Mouse (Mus musculus) embryonic fibroblast, embryonic 13.5 days (primary cell): ENCODE results near the gene Ywhaq. TPM values are rescaled to one million over a fixed set of nuclear protein-coding genes. Genes with fewer than 3 reads are reported as not detected.

ENCODE experiments used
- H3K27ac ChIP-seq: 2 replicates; pipeline ENCODE4 v1.5.1; 2012; ENCODE audit warnings: low read length, control low read depth, inconsistent platforms; ENCODE audit not compliant: insufficient read depth
- H3K4me1 ChIP-seq: 2 replicates; pipeline ENCODE4 v1.6.1; 2011; ENCODE audit warnings: low read length; ENCODE audit not compliant: control insufficient read depth, insufficient read depth
- H3K4me3 ChIP-seq: 2 replicates; pipeline ENCODE4 v1.5.1; 2011; ENCODE audit warnings: mild to moderate bottlenecking, control low read depth, low read length; ENCODE audit not compliant: insufficient read depth
- CTCF ChIP-seq: IDR thresholded peaks from 2 replicates; pipeline ENCODE4 v1.5.1; 2011; ENCODE audit warnings: mild to moderate bottlenecking, control low read depth, low read length, moderate library complexity, borderline replicate concordance; ENCODE audit not compliant: insufficient read depth
- POLR2A ChIP-seq: IDR thresholded peaks from 2 replicates; pipeline ENCODE4 v1.6.1; 2011; ENCODE audit warnings: low read depth, mild to moderate bottlenecking, control low read depth, low read length, moderate library complexity
- polyA plus RNA-seq: library from polyadenylated mRNA; stranded (reverse); fragments of >200 nt; gene quantifications from 2 replicates; pipeline ENCODE4 v1.2.4, GENCODE M21; 2011; ENCODE audit warnings: low read depth; ENCODE audit not compliant: missing spikeins, insufficient read length

Gene Ywhaq
- polyA plus RNA-seq = 272 and 295 TPM in 2 replicates

DNA sequence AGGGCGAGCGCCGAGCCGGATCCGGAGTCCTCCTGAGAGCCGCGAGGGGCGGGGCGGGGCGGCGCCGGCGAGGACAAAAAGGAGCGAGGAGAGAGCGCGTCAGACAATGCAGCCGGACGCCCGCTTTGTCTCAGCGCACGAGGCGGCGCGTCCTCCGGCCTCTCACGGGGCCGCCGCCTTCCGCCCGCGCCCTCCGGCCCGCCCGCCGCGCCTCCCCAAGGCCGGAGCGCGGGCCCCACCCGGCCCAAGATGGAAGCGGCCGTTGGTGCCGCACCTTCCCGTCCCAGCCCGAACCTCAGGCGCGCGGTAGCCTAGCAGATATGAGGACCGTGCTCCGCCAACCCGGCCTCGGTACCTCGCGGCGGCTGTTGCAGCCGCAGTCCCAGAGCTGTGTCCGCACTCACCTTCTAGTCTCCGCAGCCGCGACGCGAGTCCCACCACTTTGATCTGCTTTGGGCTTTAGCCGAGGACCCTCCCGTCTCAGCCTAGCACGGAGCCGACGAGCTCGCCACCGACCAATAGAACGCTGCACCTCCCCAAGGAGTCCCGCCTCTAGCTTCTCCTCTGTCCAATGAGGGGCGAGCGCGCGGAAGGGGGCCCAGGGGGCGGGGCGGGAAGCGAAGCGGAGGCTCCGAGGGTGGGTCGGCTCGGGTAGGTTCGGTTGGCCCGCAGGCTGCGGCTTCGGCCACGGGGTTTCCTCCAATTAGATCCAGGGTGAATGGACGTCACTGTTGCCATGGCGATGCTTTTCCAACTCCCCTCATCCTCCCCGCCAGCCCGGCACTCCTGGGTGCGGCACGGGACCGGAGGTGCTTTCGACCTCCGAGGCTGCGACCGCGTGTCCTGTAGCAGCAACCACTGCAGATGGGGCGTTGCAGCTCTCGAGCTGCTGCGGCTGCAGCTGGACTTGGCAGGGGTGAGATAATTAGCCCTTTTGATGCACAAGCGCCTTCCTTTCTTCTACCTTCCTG lies at the start of gene Ywhaq:
Gene Ywhaq (minus strand): TSS at position 538 of the 971 bp plus-strand sequence.
- Histone ChIP-seq H3K4me1 (no peaks in the 10 kb centered on the region; the same call in 1 of the 2 replicates), H3K27ac (peak within 1 kb of the TSS; percentile 95), H3K4me3 (peak within 1 kb of the TSS; percentile 96)
- TF ChIP-seq CTCF (no peak), POLR2A (peak; percentile 97)

DNA sequence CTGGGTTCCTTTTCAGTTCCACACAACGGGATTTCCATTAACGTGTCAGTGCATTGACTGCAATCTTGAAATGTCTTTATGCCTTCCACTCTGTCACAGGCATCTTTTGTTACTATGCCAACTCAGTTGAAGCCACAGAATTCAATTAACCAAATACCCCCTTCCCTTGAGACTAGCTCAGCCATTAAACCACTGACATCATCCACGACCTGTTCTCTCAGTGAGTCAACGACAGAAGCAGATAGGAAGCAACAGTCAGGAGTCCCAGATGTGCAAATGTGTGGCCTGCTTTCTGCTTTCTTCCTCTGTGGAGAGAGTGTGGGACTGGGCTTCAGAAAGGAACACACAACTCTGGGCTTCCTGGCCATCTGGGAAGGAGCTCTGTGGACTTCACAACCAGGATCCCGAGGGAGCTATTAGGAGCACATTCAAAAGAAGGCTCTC lies 46.0 kb upstream of the Ywhaq start:
- TF ChIP-seq POLR2A = no peak
- no peak for TF ChIP-seq CTCF
- Histone ChIP-seq H3K27ac (no peak overlapping the region), H3K4me3 (no peak overlapping the region)

GRCm38 (mm10) chr12:21462658-21463057 lies 45.2 kb upstream of the Ywhaq start:
- H3K27ac ChIP-seq = no peak overlapping the region
- no peak for TF ChIP-seq POLR2A
- no peak for TF ChIP-seq CTCF
- no peak overlapping the region for H3K4me3 ChIP-seq
- peaks cover 4% of the 10 kb centered on the region; the same call in 1 of the 2 replicates for H3K4me1 ChIP-seq

More for the DNA sequence above, 46.0 kb upstream of the Ywhaq start:
- H3K4me1 ChIP-seq = peaks cover 4% of the 10 kb centered on the region; the same call in 1 of the 2 replicates

DNA sequence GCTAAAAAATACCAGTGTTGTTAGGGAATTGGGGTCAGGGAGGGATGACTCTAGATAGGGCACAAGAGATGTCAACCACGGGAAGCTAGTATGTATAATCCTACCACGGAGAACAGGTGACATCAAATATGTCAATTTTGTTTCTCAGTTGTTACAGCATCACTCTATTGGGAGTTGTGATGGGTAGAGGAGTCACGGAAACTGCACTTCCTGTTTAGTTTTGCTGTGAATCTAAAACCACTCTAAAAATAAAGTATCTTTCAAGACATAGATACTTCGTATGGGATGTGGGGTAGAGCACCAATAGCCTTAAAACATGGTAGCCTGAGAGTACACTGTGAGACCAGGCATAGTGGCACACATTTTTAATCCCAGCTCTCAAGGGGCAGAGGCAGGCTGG lies 42.2 kb upstream of the Ywhaq start:
- Histone ChIP-seq H3K4me3 (no peak overlapping the region), H3K27ac (no peak overlapping the region), H3K4me1 (peaks cover 4% of the 10 kb centered on the region; the same call in 1 of the 2 replicates)
- no peak for TF ChIP-seq CTCF
- no peak for TF ChIP-seq POLR2A

- H3K27ac ChIP-seq = no peak overlapping the region
- no peak for TF ChIP-seq CTCF
- TF ChIP-seq POLR2A = no peak
- no peaks in the 10 kb centered on the region for H3K4me1 ChIP-seq
- H3K4me3 ChIP-seq = no peak overlapping the region
These were observed 38.6 kb upstream of the Ywhaq start for GRCm38 (mm10) chr12:21456021-21456420.

- no peak overlapping the region for H3K27ac ChIP-seq
- no peaks in the 10 kb centered on the region for H3K4me1 ChIP-seq
- no peak for TF ChIP-seq CTCF
- no peak for TF ChIP-seq POLR2A
- H3K4me3 ChIP-seq = no peak overlapping the region
These were observed 34.3 kb upstream of the Ywhaq start for GRCm38 (mm10) chr12:21451752-21452151.

DNA sequence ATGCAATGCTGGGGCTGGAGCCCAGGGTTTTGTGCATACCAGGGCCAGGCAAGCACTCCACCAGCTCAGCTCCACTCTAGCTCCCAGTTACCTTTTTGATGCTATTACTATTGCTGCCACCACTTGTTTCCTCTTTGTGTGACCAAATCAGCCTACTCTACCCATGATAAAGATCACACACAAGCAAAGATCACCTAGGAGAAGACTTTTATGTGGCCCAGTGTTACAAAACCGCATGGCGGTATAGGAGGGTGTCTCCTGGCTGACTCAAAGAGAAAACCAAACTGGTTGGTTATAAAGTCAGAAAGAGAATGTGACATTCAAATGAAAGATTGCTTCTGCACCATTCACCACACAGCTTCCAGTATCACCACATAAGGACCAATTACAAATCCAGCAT lies 33.9 kb upstream of the Ywhaq start:
- H3K27ac ChIP-seq = no peak overlapping the region
- no peak overlapping the region for H3K4me3 ChIP-seq
- no peaks in the 10 kb centered on the region for H3K4me1 ChIP-seq
- TF ChIP-seq CTCF (no peak), POLR2A (no peak)

GRCm38 (mm10) chr12:21443783-21444182 lies 26.3 kb upstream of the Ywhaq start:
- Histone ChIP-seq H3K4me3 (no peak overlapping the region), H3K4me1 (no peaks in the 10 kb centered on the region), H3K27ac (no peak overlapping the region)
- no peak for TF ChIP-seq POLR2A
- TF ChIP-seq CTCF = no peak

- no peak overlapping the region for H3K27ac ChIP-seq
- H3K4me1 ChIP-seq = no peaks in the 10 kb centered on the region
- H3K4me3 ChIP-seq = no peak overlapping the region
- TF ChIP-seq POLR2A (no peak), CTCF (no peak)
These were observed 24.4 kb upstream of the Ywhaq start for GRCm38 (mm10) chr12:21441870-21442269.

GRCm38 (mm10) chr12:21439428-21439827 lies 22.0 kb upstream of the Ywhaq start:
- TF ChIP-seq CTCF (no peak), POLR2A (no peak)
- H3K27ac ChIP-seq = no peak overlapping the region
- H3K4me1 ChIP-seq = no peaks in the 10 kb centered on the region
- no peak overlapping the region for H3K4me3 ChIP-seq
